Mouse (Mus musculus): ENCODE data around the gene Mlycd.

- TF ChIP-seq POLR2A (IDR thresholded peaks at IDR 0.05; ENCODE audit: insufficient read length, low read depth) (no peak), USF1 (IDR thresholded peaks at IDR 0.05; ENCODE audit: low read depth) (no peak), MYOG (IDR thresholded peaks at IDR 0.05; ENCODE audit: control insufficient read depth in 1 of 3, insufficient read depth in 1 of 3, insufficient read length in 2 of 3, low read depth in 2 of 3) (no peak), MYOD1 (IDR thresholded peaks at IDR 0.05; ENCODE audit: control insufficient read depth in 1 of 3, insufficient read length in 2 of 3, low read depth in 2 of 3) (no peak), CEBPB (IDR thresholded peaks at IDR 0.05; ENCODE audit: insufficient read depth, poor library complexity, severe bottlenecking) (no peak), E2F4 (IDR thresholded peaks at IDR 0.05; ENCODE audit: insufficient read depth) (no peak), TCF3 (IDR thresholded peaks at IDR 0.05; ENCODE audit: insufficient read length, low read depth) (no peak), SRF (IDR thresholded peaks at IDR 0.05; ENCODE audit: control insufficient read depth, insufficient read length, low read depth) (no peak)
These were observed 3.9 kb downstream of the Mlycd start for GRCm38 (mm10) chr8:119398558-119398957.

Data from myocyte (in vitro differentiated cells).